In the genomic region with DNA sequence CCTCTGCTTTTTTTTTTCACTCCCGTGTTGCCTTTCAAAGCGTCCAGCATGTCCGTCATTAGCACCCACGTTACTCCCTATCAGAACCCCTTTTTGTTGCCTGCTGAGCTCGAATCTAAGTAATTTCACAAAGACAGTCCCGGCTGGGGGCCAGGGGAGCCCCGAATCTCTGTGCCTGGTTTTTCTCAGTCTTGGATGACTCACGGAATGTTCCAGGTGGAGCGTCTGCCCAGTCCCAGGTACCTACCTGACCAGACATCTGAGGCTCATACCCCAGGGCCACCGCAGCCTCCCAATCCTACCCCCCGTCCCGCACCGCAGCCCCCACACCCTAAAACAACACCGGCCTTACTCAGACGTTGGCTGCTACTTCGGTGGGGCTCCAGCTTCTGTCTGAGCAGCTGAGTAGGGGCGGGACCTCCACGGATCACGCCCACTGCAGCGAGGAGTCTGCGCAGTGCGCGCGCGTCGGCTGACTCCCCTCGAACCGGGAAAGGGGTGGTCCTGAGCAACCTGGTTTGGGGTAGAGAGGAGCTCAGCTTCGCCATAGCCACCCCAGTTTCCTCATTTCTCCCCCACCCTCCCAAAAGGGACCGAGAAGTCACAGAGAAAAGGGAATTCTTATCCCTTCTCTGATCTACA, we compare ENCODE assay signal across 7 mouse cellular contexts. TPM values are rescaled to one million over a fixed set of nuclear protein-coding genes. Genes with fewer than 3 reads are reported as not detected.
DNase-seq lines count a peak whose midpoint lies in the region; ATAC-seq and TF ChIP-seq lines count a peak whose summit lies in the region.

No protein-coding gene starts in this region.

- 0 out of 2 replicates have a peak, but pooled peaks cover 4% of the 10 kb centered on the region for H3K27me3 ChIP-seq in embryonic facial prominence, embryonic 10.5 days (replicated peaks; ENCODE audit: low read depth, poor library complexity, severe bottlenecking)
- H3K27me3 ChIP-seq in intestine, postnatal 0 days (replicated peaks; ENCODE audit: control insufficient read depth, insufficient read depth, low read length), result no peaks in the 10 kb centered on the region
- H3K27me3 ChIP-seq in midbrain, embryonic 11.5 days (ENCODE audit: control insufficient read depth, insufficient read depth, low read length), result no peaks in the 10 kb centered on the region
- no peaks in the 10 kb centered on the region for H3K27me3 ChIP-seq in small intestine, adult 2 months (ENCODE audit: control insufficient read depth, insufficient read depth, low read length)

- H3K27ac ChIP-seq in embryonic facial prominence, embryonic 10.5 days (replicated peaks), result peak overlapping the region; percentile 72
- no peak overlapping the region for H3K27ac ChIP-seq in intestine, postnatal 0 days (ENCODE audit: low read depth, low read length)
- no peak overlapping the region for H3K27ac ChIP-seq in midbrain, embryonic 11.5 days (ENCODE audit: low read depth, low read length)
- no peak overlapping the region for H3K27ac ChIP-seq in small intestine, adult 2 months (ENCODE audit: insufficient read depth, low read depth, low read length)

- H3K9me3 ChIP-seq in embryonic facial prominence, embryonic 10.5 days, result no peaks in the 10 kb centered on the region
- H3K9me3 ChIP-seq in intestine, postnatal 0 days (ENCODE audit: control insufficient read depth), result no peaks in the 10 kb centered on the region
- no peaks in the 10 kb centered on the region for H3K9me3 ChIP-seq in midbrain, embryonic 11.5 days (ENCODE audit: control insufficient read depth, low read length)

- 0 out of 2 replicates have a peak, but pooled peaks have one; percentile 20 for TF ChIP-seq POLR2A in small intestine, adult 2 months (IDR thresholded peaks at IDR 0.05; ENCODE audit: low read depth, low read length)

- peak overlapping the region; percentile 97 for H3K4me2 ChIP-seq in intestine, postnatal 0 days (replicated peaks; ENCODE audit: low read depth)
- peak overlapping the region; percentile 48 for H3K4me2 ChIP-seq in midbrain, embryonic 11.5 days

- peaks cover 21% of the 10 kb centered on the region for H3K36me3 ChIP-seq in embryonic facial prominence, embryonic 10.5 days (replicated peaks)
- 0 out of 2 replicates have a peak, but pooled peaks cover 3% of the 10 kb centered on the region for H3K36me3 ChIP-seq in intestine, postnatal 0 days (ENCODE audit: control insufficient read depth, insufficient read depth)
- no peaks in the 10 kb centered on the region for H3K36me3 ChIP-seq in midbrain, embryonic 11.5 days (ENCODE audit: control insufficient read depth, insufficient read depth, low read length)
- H3K36me3 ChIP-seq in small intestine, adult 2 months (ENCODE audit: control insufficient read depth, insufficient read depth, low read length), result no peaks in the 10 kb centered on the region

- intact Hi-C loops in left cerebral cortex, postnatal 4 days (cut with DNase I), result no loop called here

- H3K9ac ChIP-seq in intestine, postnatal 0 days (ENCODE audit: low read depth, low read length), result peak overlapping the region; percentile 58
- H3K9ac ChIP-seq in midbrain, embryonic 11.5 days (ENCODE audit: low read length), result peak overlapping the region; percentile 35; the same call in 1 of the 2 replicates

- H3K4me3 ChIP-seq in embryonic facial prominence, embryonic 10.5 days, result peak overlapping the region; percentile 67
- H3K4me3 ChIP-seq in intestine, postnatal 0 days (ENCODE audit: low read depth, low read length), result peak overlapping the region; percentile 51
- H3K4me3 ChIP-seq in midbrain, embryonic 11.5 days (ENCODE audit: low read depth, low read length), result peak overlapping the region; percentile 27
- H3K4me3 ChIP-seq in small intestine, adult 2 months (ENCODE audit: low read depth, low read length), result peak overlapping the region; percentile 73

- WGBS in embryonic facial prominence, embryonic 10.5 days, result 4% methylated on average over 30 of the region's 30 CpGs
- under 1% methylated on average over 30 of the region's 30 CpGs for WGBS in intestine, postnatal 0 days
- WGBS in midbrain, embryonic 11.5 days, result 3% methylated on average over 30 of the region's 30 CpGs
- WGBS in small intestine, adult 2 months, result 1% methylated on average over 30 of the region's 30 CpGs

- peak; percentile 90 for DNase-seq in adrenal gland, postnatal 14 days
- peak; percentile 90 for DNase-seq in embryonic facial prominence, embryonic 10.5 days (ENCODE audit: low spot score)
- peak; percentile 85 for DNase-seq in left cerebral cortex, postnatal 4 days
- peak; percentile 97 for DNase-seq in midbrain, embryonic 11.5 days (ENCODE audit: low spot score, missing footprints)

- no peak for TF ChIP-seq CTCF in intestine, postnatal 0 days (IDR thresholded peaks at IDR 0.05; ENCODE audit: low read depth)
- no peak for TF ChIP-seq CTCF in small intestine, adult 2 months (IDR thresholded peaks at IDR 0.05; ENCODE audit: extremely low read depth, insufficient read length, insufficient replicate concordance, low read depth, low read length)

- peaks cover 17% of the 10 kb centered on the region for H3K4me1 ChIP-seq in embryonic facial prominence, embryonic 10.5 days
- no peaks in the 10 kb centered on the region for H3K4me1 ChIP-seq in intestine, postnatal 0 days (replicated peaks; ENCODE audit: control insufficient read depth, insufficient read depth, low read length)
- no peaks in the 10 kb centered on the region for H3K4me1 ChIP-seq in midbrain, embryonic 11.5 days (ENCODE audit: control insufficient read depth, insufficient read depth, low read length)
- peaks cover 18% of the 10 kb centered on the region for H3K4me1 ChIP-seq in small intestine, adult 2 months (ENCODE audit: control insufficient read depth, insufficient read depth, insufficient read length, low read length)

- peak; percentile 78 for ATAC-seq in granulocyte monocyte progenitor cell, adult 5-6 weeks (replicated peaks; ENCODE audit: poor library complexity, severe bottlenecking)
- peak; percentile 75 for ATAC-seq in intestine, postnatal 0 days
- peak; percentile 96 for ATAC-seq in midbrain, embryonic 11.5 days (ENCODE audit: low FRiP score)

RNA-seq across cellular contexts. Expression of a gene that starts 10.5 kb away (rescaled TPM):
- 87.2 and 100 TPM in 2 replicates for total RNA-seq in adrenal gland, postnatal 14 days (2021)
- polyA plus RNA-seq in embryonic facial prominence, embryonic 10.5 days (2016; fragmentation: Nextera tagmentation; extraction: Ambion mirVana), result 40.5 and 41.4 TPM in 2 replicates
- total RNA-seq in granulocyte monocyte progenitor cell, adult 5-6 weeks (2014; fragmentation: Nextera tagmentation), result 3.8 and 10.6 TPM in 2 replicates
- 3.8 and 6.3 TPM in 2 replicates for total RNA-seq in granulocyte monocyte progenitor cell, adult 5-6 weeks (2017)
- 45.8 and 48.7 TPM in 2 replicates for polyA plus RNA-seq in intestine, postnatal 0 days (2015; fragmentation: Nextera tagmentation; extraction: Ambion mirVana)
- 100 to 1,000 TPM; 175 to 222 TPM for total RNA-seq in left cerebral cortex, postnatal 4 days (2021)
- polyA plus RNA-seq in midbrain, embryonic 11.5 days (2014; fragmentation: Nextera tagmentation; extraction: Ambion mirVana), result 62.5 and 63.5 TPM in 2 replicates
- 72.2 and 75.6 TPM in 2 replicates for polyA plus RNA-seq in small intestine, adult 2 months (2012; rRNA removed)

RNA-seq across cellular contexts. Expression of a gene that starts 10.5 kb away (rescaled TPM):
- 13.6 and 14.4 TPM in 2 replicates for total RNA-seq in adrenal gland, postnatal 14 days (2021)
- polyA plus RNA-seq in embryonic facial prominence, embryonic 10.5 days (2016; fragmentation: Nextera tagmentation; extraction: Ambion mirVana), result 40.8 and 41.1 TPM in 2 replicates
- 16.9 and 18.4 TPM in 2 replicates for total RNA-seq in granulocyte monocyte progenitor cell, adult 5-6 weeks (2014; fragmentation: Nextera tagmentation)
- 4.7 and 6.6 TPM in 2 replicates for total RNA-seq in granulocyte monocyte progenitor cell, adult 5-6 weeks (2017)
- 9.0 and 10.2 TPM in 2 replicates for polyA plus RNA-seq in intestine, postnatal 0 days (2015; fragmentation: Nextera tagmentation; extraction: Ambion mirVana)
- 10 to 100 TPM; 27.4 to 33.1 TPM for total RNA-seq in left cerebral cortex, postnatal 4 days (2021)
- 24.6 and 26.5 TPM in 2 replicates for polyA plus RNA-seq in midbrain, embryonic 11.5 days (2014; fragmentation: Nextera tagmentation; extraction: Ambion mirVana)
- 9.8 and 19.7 TPM in 2 replicates for polyA plus RNA-seq in small intestine, adult 2 months (2012; rRNA removed)

RNA-seq across cellular contexts. Expression of a gene that starts 19.4 kb away (rescaled TPM):
- 0.44 and 0.64 TPM in 2 replicates for total RNA-seq in adrenal gland, postnatal 14 days (2021)
- polyA plus RNA-seq in embryonic facial prominence, embryonic 10.5 days (2016; fragmentation: Nextera tagmentation; extraction: Ambion mirVana), result 0.45 and 0.60 TPM in 2 replicates
- 1.4 TPM in 1 of 2 replicates, not detected in the other for total RNA-seq in granulocyte monocyte progenitor cell, adult 5-6 weeks (2014; fragmentation: Nextera tagmentation)
- total RNA-seq in granulocyte monocyte progenitor cell, adult 5-6 weeks (2017), result 0.05 and 0.09 TPM in 2 replicates
- 0.10 and 0.24 TPM in 2 replicates for polyA plus RNA-seq in intestine, postnatal 0 days (2015; fragmentation: Nextera tagmentation; extraction: Ambion mirVana)
- 1 to 10 TPM in 1 of 2 experiments, under 1 TPM in 1; 0.40 to 1.1 TPM for total RNA-seq in left cerebral cortex, postnatal 4 days (2021)
- 0.18 and 0.21 TPM in 2 replicates for polyA plus RNA-seq in midbrain, embryonic 11.5 days (2014; fragmentation: Nextera tagmentation; extraction: Ambion mirVana)
- polyA plus RNA-seq in small intestine, adult 2 months (2012; rRNA removed), result 0.43 and 0.72 TPM in 2 replicates

RNA-seq across cellular contexts. Expression of a gene that starts 43.4 kb away (rescaled TPM):
- 2.7 and 3.5 TPM in 2 replicates for total RNA-seq in adrenal gland, postnatal 14 days (2021)
- polyA plus RNA-seq in embryonic facial prominence, embryonic 10.5 days (2016; fragmentation: Nextera tagmentation; extraction: Ambion mirVana), result 3.8 and 4.2 TPM in 2 replicates
- total RNA-seq in granulocyte monocyte progenitor cell, adult 5-6 weeks (2014; fragmentation: Nextera tagmentation), result 0.13 and 1.4 TPM in 2 replicates
- 0.52 and 0.62 TPM in 2 replicates for total RNA-seq in granulocyte monocyte progenitor cell, adult 5-6 weeks (2017)
- 1.3 and 1.4 TPM in 2 replicates for polyA plus RNA-seq in intestine, postnatal 0 days (2015; fragmentation: Nextera tagmentation; extraction: Ambion mirVana)
- total RNA-seq in left cerebral cortex, postnatal 4 days (2021), result 1 to 10 TPM; 2.6 to 2.7 TPM
- polyA plus RNA-seq in midbrain, embryonic 11.5 days (2014; fragmentation: Nextera tagmentation; extraction: Ambion mirVana), result 0.77 and 0.85 TPM in 2 replicates
- 0.37 and 0.68 TPM in 2 replicates for polyA plus RNA-seq in small intestine, adult 2 months (2012; rRNA removed)

RNA-seq across cellular contexts. Expression of a gene that starts 48.8 kb away (rescaled TPM):
- total RNA-seq in adrenal gland, postnatal 14 days (2021), result 197 and 255 TPM in 2 replicates
- polyA plus RNA-seq in embryonic facial prominence, embryonic 10.5 days (2016; fragmentation: Nextera tagmentation; extraction: Ambion mirVana), result 95.3 and 101 TPM in 2 replicates
- 36.1 and 48.5 TPM in 2 replicates for total RNA-seq in granulocyte monocyte progenitor cell, adult 5-6 weeks (2014; fragmentation: Nextera tagmentation)
- total RNA-seq in granulocyte monocyte progenitor cell, adult 5-6 weeks (2017), result 43.7 and 45.4 TPM in 2 replicates
- 35.8 and 36.4 TPM in 2 replicates for polyA plus RNA-seq in intestine, postnatal 0 days (2015; fragmentation: Nextera tagmentation; extraction: Ambion mirVana)
- 10 to 100 TPM; 68.1 to 72.0 TPM for total RNA-seq in left cerebral cortex, postnatal 4 days (2021)
- 62.6 and 69.0 TPM in 2 replicates for polyA plus RNA-seq in midbrain, embryonic 11.5 days (2014; fragmentation: Nextera tagmentation; extraction: Ambion mirVana)
- polyA plus RNA-seq in small intestine, adult 2 months (2012; rRNA removed), result 19.6 and 34.1 TPM in 2 replicates
